Mouse (Mus musculus): ENCODE measurements around the gene Lzic. TPM values are rescaled to one million over a fixed set of nuclear protein-coding genes. Genes with fewer than 3 reads are reported as not detected.

Lzic gene
- polyA plus RNA-seq (2015; fragmentation: Nextera tagmentation; extraction: Ambion mirVana): 42.2 TPM in 2 replicates

DNA sequence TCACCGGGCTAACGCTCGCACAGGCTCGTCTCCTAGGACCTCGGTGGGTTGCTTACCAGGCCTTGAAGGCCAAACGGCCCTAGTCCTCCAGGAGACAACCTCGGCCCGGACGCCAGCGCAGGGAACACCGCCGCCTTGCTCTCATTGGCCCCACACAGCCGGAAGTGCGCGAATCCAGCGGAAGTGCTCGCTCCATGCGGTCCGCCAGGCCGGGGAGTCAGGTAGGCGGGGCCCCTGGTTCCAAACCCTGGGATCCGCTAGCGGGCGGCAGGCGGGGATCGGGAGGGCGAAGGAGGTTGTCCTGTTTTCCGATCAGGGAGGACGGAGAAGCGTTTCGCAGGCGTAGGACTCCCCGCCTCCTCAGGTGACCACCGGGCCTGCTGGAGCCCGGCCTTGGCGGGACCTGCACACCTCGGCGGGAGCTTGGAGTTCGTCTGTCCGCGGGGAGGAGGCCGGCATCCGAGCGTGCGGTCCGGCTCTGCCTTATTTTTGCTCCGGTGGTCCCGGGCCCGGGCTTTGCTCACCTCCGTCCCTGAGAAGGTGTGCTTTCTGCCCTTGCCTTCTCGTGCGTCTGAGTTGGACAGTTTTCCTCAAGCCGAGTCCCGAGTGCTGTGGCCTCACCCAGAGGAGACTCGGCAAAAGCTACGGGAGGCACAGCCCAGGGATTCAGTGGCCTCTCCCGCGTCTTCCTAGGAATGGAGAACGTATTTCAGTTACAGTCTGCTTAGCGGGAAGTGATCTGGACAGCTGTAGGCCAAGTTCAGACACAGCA, at the start of gene Lzic, which contains the start of gene Nmnat1:
Gene Lzic, plus strand, starts transcription at position 177 of the 772 bp plus-strand sequence.
Gene Nmnat1, minus strand, starts transcription at position 150 of the 772 bp plus-strand sequence.
- H3K4me1 ChIP-seq (ENCODE audit: control insufficient read depth, insufficient read depth, low read depth, low read length): peaks cover 14% of the 10 kb centered on the region
- H3K36me3 ChIP-seq (ENCODE audit: control insufficient read depth, insufficient read depth, low read length): peaks cover 16% of the 10 kb centered on the region
- peak; percentile 97 for ATAC-seq
- H3K4me2 ChIP-seq (ENCODE audit: low read length): peak within 1 kb of the TSS; percentile 57
- H3K9me3 ChIP-seq (ENCODE audit: control insufficient read depth, low read length): no peaks in the 10 kb centered on the region
- peak within 1 kb of the TSS; percentile 78 for H3K9ac ChIP-seq (ENCODE audit: low read depth, low read length)
- WGBS: under 1% methylated on average over 50 of the region's 60 CpGs
- no peaks in the 10 kb centered on the region for H3K27me3 ChIP-seq (replicated peaks; ENCODE audit: control insufficient read depth, insufficient read depth, low read length)
- H3K27ac ChIP-seq (ENCODE audit: low read depth, low read length): peak within 1 kb of the TSS; percentile 71
- peak within 1 kb of the TSS; percentile 69 for H3K4me3 ChIP-seq (ENCODE audit: low read length)

DNA sequence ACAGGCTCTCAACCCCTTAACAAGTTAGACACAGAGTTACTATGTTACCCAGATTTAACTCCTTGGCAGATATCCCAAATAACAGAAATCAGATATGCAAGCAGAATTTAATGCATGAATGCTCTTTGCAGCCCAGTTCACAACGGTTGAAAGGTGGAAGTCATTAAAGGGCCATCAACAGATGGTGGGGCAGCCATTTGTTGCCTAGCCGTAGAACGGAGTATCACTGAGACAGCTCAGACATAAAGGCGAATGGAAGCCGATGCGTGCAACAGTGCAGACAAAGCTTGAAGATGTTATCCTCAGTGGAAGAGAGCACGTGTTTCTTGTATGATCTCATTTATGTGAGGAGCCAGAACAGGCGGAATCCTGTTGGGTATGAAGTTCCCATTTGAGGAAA, 44.5 kb upstream of the Lzic start:
- 50% methylated on average over 8 of the region's 8 CpGs for WGBS

DNA sequence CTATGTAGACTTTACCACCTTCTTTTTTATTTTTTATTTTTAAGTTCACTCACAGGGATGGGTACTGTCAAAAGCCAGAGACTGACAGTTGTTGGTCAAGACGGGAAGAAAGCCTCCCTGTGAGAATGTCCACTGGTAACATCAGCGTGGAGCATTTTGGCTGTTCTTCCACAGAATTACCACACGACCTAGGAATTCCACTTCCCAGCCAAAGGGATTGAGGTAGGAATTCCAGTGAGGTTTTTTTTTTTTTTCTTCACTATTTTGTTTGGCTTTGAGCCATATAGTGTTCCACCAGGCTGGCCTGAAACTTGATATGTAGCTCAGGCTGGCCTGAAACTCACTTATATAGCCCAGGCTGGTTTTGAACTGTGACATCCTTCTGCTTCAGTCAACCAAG, 42.6 kb upstream of the Lzic start:
- no peak for ATAC-seq
- H3K27ac ChIP-seq (ENCODE audit: low read depth, low read length): no peak overlapping the region
- 61% methylated on average over 3 of the region's 3 CpGs for WGBS
- H3K9ac ChIP-seq (ENCODE audit: low read depth, low read length): no peak overlapping the region
- peaks cover 17% of the 10 kb centered on the region for H3K4me1 ChIP-seq (ENCODE audit: control insufficient read depth, insufficient read depth, low read depth, low read length)
- H3K9me3 ChIP-seq (ENCODE audit: control insufficient read depth, low read length): no peaks in the 10 kb centered on the region
- H3K27me3 ChIP-seq (replicated peaks; ENCODE audit: control insufficient read depth, insufficient read depth, low read length): no peaks in the 10 kb centered on the region
- no peak overlapping the region for H3K4me2 ChIP-seq (ENCODE audit: low read length)
- H3K4me3 ChIP-seq (ENCODE audit: low read length): no peak overlapping the region
- no peaks in the 10 kb centered on the region for H3K36me3 ChIP-seq (ENCODE audit: control insufficient read depth, insufficient read depth, low read length)

More for the DNA sequence above, 44.5 kb upstream of the Lzic start:
- Histone ChIP-seq H3K4me3 (ENCODE audit: low read length) (no peak overlapping the region), H3K4me1 (ENCODE audit: control insufficient read depth, insufficient read depth, low read depth, low read length) (peaks cover 10% of the 10 kb centered on the region), H3K9me3 (ENCODE audit: control insufficient read depth, low read length) (no peaks in the 10 kb centered on the region), H3K36me3 (ENCODE audit: control insufficient read depth, insufficient read depth, low read length) (no peaks in the 10 kb centered on the region), H3K9ac (ENCODE audit: low read depth, low read length) (no peak overlapping the region), H3K27me3 (replicated peaks; ENCODE audit: control insufficient read depth, insufficient read depth, low read length) (no peaks in the 10 kb centered on the region), H3K27ac (ENCODE audit: low read depth, low read length) (no peak overlapping the region), H3K4me2 (ENCODE audit: low read length) (no peak overlapping the region)
- ATAC-seq: no peak

DNA sequence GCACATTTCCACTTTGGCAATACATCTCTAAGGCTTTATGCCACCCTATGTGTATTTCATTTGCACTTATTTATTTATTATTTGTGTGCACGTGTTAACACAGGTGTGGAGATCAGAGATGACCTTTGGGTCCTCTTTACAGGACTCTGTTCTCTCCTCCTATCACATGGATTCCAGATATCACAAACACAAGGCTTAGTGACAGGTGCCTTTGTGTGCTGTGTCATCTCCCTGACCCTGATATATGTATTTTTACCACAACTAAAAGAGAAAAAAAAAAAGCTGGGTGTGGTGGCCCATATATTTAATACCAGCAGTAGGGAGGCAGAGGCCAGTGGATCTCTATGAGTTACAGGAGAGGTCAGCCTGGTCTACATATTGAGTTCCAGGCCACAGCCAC, 40.6 kb upstream of the Lzic start:
- Histone ChIP-seq H3K36me3 (ENCODE audit: control insufficient read depth, insufficient read depth, low read length) (no peaks in the 10 kb centered on the region), H3K4me1 (ENCODE audit: control insufficient read depth, insufficient read depth, low read depth, low read length) (peaks cover 17% of the 10 kb centered on the region), H3K9ac (ENCODE audit: low read depth, low read length) (peak overlapping the region; percentile 73), H3K4me2 (ENCODE audit: low read length) (peak overlapping the region; percentile 82), H3K9me3 (ENCODE audit: control insufficient read depth, low read length) (no peaks in the 10 kb centered on the region), H3K27me3 (replicated peaks; ENCODE audit: control insufficient read depth, insufficient read depth, low read length) (no peaks in the 10 kb centered on the region), H3K4me3 (ENCODE audit: low read length) (no peak overlapping the region), H3K27ac (ENCODE audit: low read depth, low read length) (peak overlapping the region; percentile 94)
- no peak for ATAC-seq
- 64% methylated on average over 1 of the region's 1 CpGs for WGBS

DNA sequence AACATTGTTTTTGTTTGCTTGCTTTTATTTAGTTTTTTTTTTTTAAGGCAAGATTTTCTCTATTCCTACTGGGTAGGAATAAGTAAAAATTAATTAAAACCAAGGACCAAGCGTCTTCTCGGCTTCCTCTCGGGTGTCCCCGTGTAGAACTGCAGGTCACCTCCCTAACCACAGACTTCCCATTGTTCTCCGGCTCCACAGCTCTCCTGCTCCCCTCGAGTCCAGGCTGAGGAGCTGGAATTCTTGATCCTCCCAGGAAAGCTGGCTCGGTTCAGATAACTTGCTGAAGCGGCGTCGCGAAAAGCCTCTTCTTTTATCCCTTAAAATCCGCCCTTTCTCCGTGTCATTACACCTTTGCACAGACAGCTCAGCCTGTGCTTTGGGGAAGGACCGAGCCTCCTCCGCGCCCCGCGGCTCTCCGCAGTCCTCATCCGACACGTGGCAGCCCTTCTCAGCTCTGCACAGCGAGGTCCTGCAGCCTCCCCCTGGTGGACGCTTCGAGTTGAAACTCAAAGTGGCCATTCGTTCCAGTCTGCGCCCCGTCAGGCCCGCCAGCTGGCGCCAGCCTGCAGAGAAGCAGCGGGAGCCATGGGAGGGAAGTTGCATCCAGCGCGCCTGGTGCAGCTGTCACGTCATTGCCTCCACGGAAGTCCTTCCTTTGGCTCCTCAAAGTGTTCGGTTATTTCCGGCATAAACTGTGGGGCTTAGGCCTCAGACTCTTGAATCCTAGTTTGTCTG, 39.9 kb upstream of the Lzic start:
- H3K9ac ChIP-seq (ENCODE audit: low read depth, low read length): peak overlapping the region; percentile 73
- no peaks in the 10 kb centered on the region for H3K36me3 ChIP-seq (ENCODE audit: control insufficient read depth, insufficient read depth, low read length)
- H3K4me1 ChIP-seq (ENCODE audit: control insufficient read depth, insufficient read depth, low read depth, low read length): peaks cover 17% of the 10 kb centered on the region
- H3K27ac ChIP-seq (ENCODE audit: low read depth, low read length): peak overlapping the region; percentile 94
- under 1% methylated on average over 36 of the region's 36 CpGs for whole genome bisulfite sequencing
- no peaks in the 10 kb centered on the region for H3K27me3 ChIP-seq (replicated peaks; ENCODE audit: control insufficient read depth, insufficient read depth, low read length)
- peak overlapping the region; percentile 41 for H3K4me3 ChIP-seq (ENCODE audit: low read length)
- H3K9me3 ChIP-seq (ENCODE audit: control insufficient read depth, low read length): no peaks in the 10 kb centered on the region
- peak; percentile 98 for ATAC-seq
- peak overlapping the region; percentile 82 for H3K4me2 ChIP-seq (ENCODE audit: low read length)

DNA sequence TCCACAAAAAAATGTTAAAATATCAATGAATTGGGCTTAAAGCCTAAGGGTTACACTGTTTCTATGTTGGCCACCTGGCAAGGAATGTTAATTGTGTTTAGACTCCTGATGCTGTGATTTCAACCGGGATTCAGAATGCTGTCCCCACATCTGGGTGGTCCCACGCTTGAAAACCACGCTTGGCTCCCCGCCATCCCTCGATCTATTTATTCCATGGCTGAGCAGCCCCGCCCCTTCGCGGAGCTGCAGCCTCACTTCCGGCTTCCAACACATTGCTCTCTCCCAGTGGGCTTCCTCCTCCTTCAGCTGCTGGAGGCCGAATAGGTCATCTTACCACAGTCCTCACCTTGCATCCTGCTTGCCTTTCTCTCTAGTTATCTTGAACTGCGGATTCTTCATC, 39.2 kb upstream of the Lzic start:
- 4% methylated on average over 11 of the region's 11 CpGs for WGBS
- peaks cover 17% of the 10 kb centered on the region for H3K4me1 ChIP-seq (ENCODE audit: control insufficient read depth, insufficient read depth, low read depth, low read length)
- no peak overlapping the region; the same call in 1 of the 2 replicates for H3K9ac ChIP-seq (ENCODE audit: low read depth, low read length)
- H3K4me3 ChIP-seq (ENCODE audit: low read length): peak overlapping the region; percentile 41; the same call in 1 of the 2 replicates
- peak overlapping the region; percentile 82 for H3K4me2 ChIP-seq (ENCODE audit: low read length)
- H3K9me3 ChIP-seq (ENCODE audit: control insufficient read depth, low read length): no peaks in the 10 kb centered on the region
- H3K27ac ChIP-seq (ENCODE audit: low read depth, low read length): peak overlapping the region; percentile 94
- no peaks in the 10 kb centered on the region for H3K27me3 ChIP-seq (replicated peaks; ENCODE audit: control insufficient read depth, insufficient read depth, low read length)
- ATAC-seq: peak; percentile 19; the same call in 1 of the 2 replicates
- H3K36me3 ChIP-seq (ENCODE audit: control insufficient read depth, insufficient read depth, low read length): no peaks in the 10 kb centered on the region

DNA sequence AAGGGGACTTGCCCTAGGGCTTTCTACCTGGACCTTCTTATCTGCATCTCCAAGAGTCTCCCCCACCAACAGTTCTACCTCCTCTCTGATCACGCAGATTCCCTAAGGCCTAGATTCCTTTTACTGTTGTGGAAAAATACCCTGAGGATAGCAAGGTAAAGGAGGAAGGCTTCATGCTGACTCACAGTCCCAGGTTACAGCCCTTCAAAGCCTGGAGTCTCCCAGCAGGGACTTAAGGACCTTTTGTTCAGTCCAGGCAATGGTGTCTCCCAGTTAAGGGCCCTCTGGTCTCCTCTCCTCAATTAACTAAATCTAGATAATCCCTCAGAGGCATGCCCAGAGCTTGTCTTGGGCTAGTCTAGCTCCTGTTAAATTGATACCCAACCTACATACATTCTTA, 38.7 kb upstream of the Lzic start:
- Histone ChIP-seq H3K27me3 (replicated peaks; ENCODE audit: control insufficient read depth, insufficient read depth, low read length) (no peaks in the 10 kb centered on the region), H3K36me3 (ENCODE audit: control insufficient read depth, insufficient read depth, low read length) (no peaks in the 10 kb centered on the region), H3K9ac (ENCODE audit: low read depth, low read length) (no peak overlapping the region; the same call in 1 of the 2 replicates), H3K27ac (ENCODE audit: low read depth, low read length) (peak overlapping the region; percentile 94), H3K4me3 (ENCODE audit: low read length) (no peak overlapping the region), H3K4me2 (ENCODE audit: low read length) (no peak overlapping the region; the same call in 1 of the 2 replicates), H3K4me1 (ENCODE audit: control insufficient read depth, insufficient read depth, low read depth, low read length) (peaks cover 17% of the 10 kb centered on the region), H3K9me3 (ENCODE audit: control insufficient read depth, low read length) (no peaks in the 10 kb centered on the region)
- WGBS: 58% methylated on average over 1 of the region's 1 CpGs
- ATAC-seq: no peak

DNA sequence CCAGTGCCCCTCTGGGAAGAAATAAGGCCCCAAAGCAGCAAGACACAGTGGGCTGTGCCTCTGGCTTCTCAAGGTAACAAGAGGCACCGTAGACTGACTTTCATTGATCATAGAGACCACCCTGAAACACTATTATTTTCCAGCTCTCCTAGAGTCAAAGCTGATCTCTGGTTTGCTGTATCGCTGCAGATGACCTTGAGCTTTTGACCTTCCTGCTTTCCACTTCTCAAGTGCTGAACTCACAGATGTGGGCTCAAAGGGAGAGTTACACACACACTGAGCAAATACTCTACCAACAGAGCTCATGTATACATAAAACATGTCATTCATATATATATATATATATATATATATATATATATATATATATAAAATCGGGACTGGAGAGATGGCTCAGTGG, 34.4 kb upstream of the Lzic start:
- H3K36me3 ChIP-seq (ENCODE audit: control insufficient read depth, insufficient read depth, low read length): no peaks in the 10 kb centered on the region
- H3K27me3 ChIP-seq (replicated peaks; ENCODE audit: control insufficient read depth, insufficient read depth, low read length): no peaks in the 10 kb centered on the region
- H3K4me1 ChIP-seq (ENCODE audit: control insufficient read depth, insufficient read depth, low read depth, low read length): peaks cover 6% of the 10 kb centered on the region
- no peak overlapping the region for H3K9ac ChIP-seq (ENCODE audit: low read depth, low read length)
- no peak for ATAC-seq
- no peak overlapping the region for H3K27ac ChIP-seq (ENCODE audit: low read depth, low read length)
- H3K9me3 ChIP-seq (ENCODE audit: control insufficient read depth, low read length): no peaks in the 10 kb centered on the region
- H3K4me3 ChIP-seq (ENCODE audit: low read length): no peak overlapping the region
- 78% methylated on average over 3 of the region's 3 CpGs for WGBS
- H3K4me2 ChIP-seq (ENCODE audit: low read length): no peak overlapping the region

DNA sequence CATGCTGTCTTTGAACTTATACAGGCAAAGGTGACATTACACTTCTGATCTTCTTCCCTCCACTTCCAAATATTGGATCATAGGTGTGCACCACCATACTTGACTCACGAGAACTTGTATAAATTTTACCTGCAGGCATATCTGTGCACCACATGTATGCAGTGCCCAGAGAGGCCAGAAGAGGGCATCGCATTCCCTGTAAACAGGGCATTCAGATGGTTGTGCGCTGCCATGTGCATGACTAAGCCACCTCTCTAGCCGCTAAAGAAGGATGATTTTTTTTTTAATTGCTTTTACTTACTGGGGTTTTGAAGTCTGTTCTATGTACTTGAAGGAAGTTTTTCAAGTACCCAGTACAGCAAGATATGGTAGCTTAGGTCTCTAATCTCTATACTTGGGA, 31.4 kb upstream of the Lzic start:
- no peak overlapping the region for H3K27ac ChIP-seq (ENCODE audit: low read depth, low read length)
- WGBS: 90% methylated on average over 4 of the region's 4 CpGs

More for the DNA sequence above, 31.4 kb upstream of the Lzic start:
- Histone ChIP-seq H3K9ac (ENCODE audit: low read depth, low read length) (no peak overlapping the region), H3K4me1 (ENCODE audit: control insufficient read depth, insufficient read depth, low read depth, low read length) (no peaks in the 10 kb centered on the region), H3K9me3 (ENCODE audit: control insufficient read depth, low read length) (no peaks in the 10 kb centered on the region), H3K27me3 (replicated peaks; ENCODE audit: control insufficient read depth, insufficient read depth, low read length) (no peaks in the 10 kb centered on the region), H3K36me3 (ENCODE audit: control insufficient read depth, insufficient read depth, low read length) (no peaks in the 10 kb centered on the region), H3K4me2 (ENCODE audit: low read length) (no peak overlapping the region), H3K4me3 (ENCODE audit: low read length) (no peak overlapping the region)
- no peak for ATAC-seq
